Comparison of ENCODE assay signal across 20 mouse cellular contexts in the genomic region with DNA sequence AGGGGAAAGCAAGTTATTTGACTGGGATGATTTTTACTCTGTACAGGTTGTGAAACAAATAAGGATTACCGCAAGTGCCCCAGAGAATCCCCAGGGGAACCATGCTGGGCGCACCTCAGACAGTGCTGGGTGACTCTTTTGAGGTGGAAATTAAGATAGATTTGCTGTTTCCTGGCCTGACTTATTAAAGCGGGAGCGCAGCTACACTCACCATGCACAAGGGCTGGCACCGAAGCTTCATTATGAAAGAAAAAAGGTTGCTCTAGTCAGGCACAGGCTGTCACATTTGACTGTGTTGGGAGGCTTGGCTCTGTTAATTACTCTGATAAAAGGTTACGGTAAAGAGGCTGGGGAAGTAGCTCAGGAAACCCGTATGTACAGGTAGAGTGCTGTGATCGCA.
DNase-seq lines count a peak whose midpoint lies in the region; ATAC-seq and TF ChIP-seq lines count a peak whose summit lies in the region.
"Had no signal": no experiment of that assay in that cellular context is flagged by ENCODE, and none has a peak within 500 bp of the region (broad histone marks: within the 10 kb centered on the region; RNA-seq: fewer than 3 reads in every experiment).

No protein-coding gene starts in this region.

- TF ChIP-seq POLR2A in brain, embryonic 14.5 days (IDR thresholded peaks at IDR 0.05; ENCODE audit: borderline replicate concordance, extremely low read depth, insufficient read depth, insufficient read length, poor library complexity, severe bottlenecking): no peak

- H3K27ac ChIP-seq in hindbrain, embryonic 13.5 days: peak overlapping the region; percentile 19; the same call in 1 of the 2 replicates
- H3K27ac ChIP-seq in hindbrain, embryonic 10.5 days: no peak overlapping the region
- H3K27ac ChIP-seq: embryonic facial prominence, embryonic 15.5 days; forebrain, embryonic 10.5 days; heart, embryonic 10.5 days; hindbrain, embryonic 15.5 days had no signal

- TF ChIP-seq CTCF in brain, embryonic 14.5 days (IDR thresholded peaks at IDR 0.05; ENCODE audit: borderline replicate concordance, extremely low read depth, insufficient read depth, insufficient read length): no peak

- H3K4me1 ChIP-seq in hindbrain, embryonic 13.5 days (replicated peaks): peaks cover 9% of the 10 kb centered on the region
- peaks cover 10% of the 10 kb centered on the region; the same call in 1 of the 2 replicates for H3K4me1 ChIP-seq in hindbrain, embryonic 10.5 days (replicated peaks)
- H3K4me1 ChIP-seq: embryonic facial prominence, embryonic 15.5 days; hindbrain, embryonic 15.5 days had no signal

- peak; percentile 21; the same call in 1 of the 2 replicates for ATAC-seq in hindbrain, embryonic 13.5 days (ENCODE audit: low FRiP score)
- ATAC-seq: intestine, embryonic 16.5 days had no signal

- 42% methylated on average over 8 of the region's 8 CpGs for WGBS in hindbrain, embryonic 13.5 days
- 46% methylated on average over 8 of the region's 8 CpGs for WGBS in hindbrain, embryonic 10.5 days

- H3K9ac ChIP-seq in hindbrain, embryonic 13.5 days: no peak overlapping the region
- H3K9ac ChIP-seq: embryonic facial prominence, embryonic 15.5 days; hindbrain, embryonic 15.5 days had no signal

- H3K27me3 ChIP-seq in hindbrain, embryonic 13.5 days: no peaks in the 10 kb centered on the region
- no peaks in the 10 kb centered on the region for H3K27me3 ChIP-seq in hindbrain, embryonic 10.5 days (ENCODE audit: insufficient read depth, poor library complexity, severe bottlenecking)
- H3K27me3 ChIP-seq: embryonic facial prominence, embryonic 15.5 days; hindbrain, embryonic 15.5 days had no signal

- no peaks in the 10 kb centered on the region for H3K36me3 ChIP-seq in hindbrain, embryonic 13.5 days
- H3K36me3 ChIP-seq in hindbrain, embryonic 10.5 days: no peaks in the 10 kb centered on the region
- H3K36me3 ChIP-seq: embryonic facial prominence, embryonic 15.5 days; forebrain, embryonic 10.5 days; heart, embryonic 10.5 days; hindbrain, embryonic 15.5 days had no signal

- no peaks in the 10 kb centered on the region for H3K9me3 ChIP-seq in hindbrain, embryonic 13.5 days
- H3K9me3 ChIP-seq in hindbrain, embryonic 10.5 days: no peaks in the 10 kb centered on the region
- H3K9me3 ChIP-seq: embryonic facial prominence, embryonic 15.5 days; forebrain, embryonic 10.5 days; heart, embryonic 10.5 days; hindbrain, embryonic 15.5 days had no signal

- no peak overlapping the region for H3K4me3 ChIP-seq in hindbrain, embryonic 13.5 days
- no peak overlapping the region for H3K4me3 ChIP-seq in hindbrain, embryonic 10.5 days
- H3K4me3 ChIP-seq: embryonic facial prominence, embryonic 15.5 days; erythroblast, embryonic 14.5 days; forebrain, embryonic 10.5 days; heart, embryonic 10.5 days; hindbrain, embryonic 15.5 days had no signal

- no peak overlapping the region for H3K4me2 ChIP-seq in hindbrain, embryonic 13.5 days
- H3K4me2 ChIP-seq: embryonic facial prominence, embryonic 15.5 days; hindbrain, embryonic 15.5 days had no signal

- DNase-seq in embryo, embryonic 10.5 days (ENCODE audit: low spot score): peak; percentile 7
- no peak for DNase-seq in embryo, embryonic 11 days
- DNase-seq in hindbrain, embryonic 10.5 days (ENCODE audit: low spot score): no peak
- DNase-seq in ES-CJ7 (ENCODE audit: low read depth, low spot score): peak; percentile 2
- DNase-seq in brain, embryonic 14.5 days (ENCODE audit: low read depth): peak; percentile 56
- DNase-seq in thymus, postnatal 4 days: no peak
- DNase-seq: adrenal gland, postnatal 25 days; cerebellum, adult 11-12 months; cerebellum, adult 9-10 months; gastrocnemius, postnatal 10 days; heart, adult 18-20 months; heart, postnatal 10 days; kidney, adult 8-10 months had no signal

Comparison
In these comparisons a context has a peak if more than half of its experiments do, and no peak if none do; other contexts are left out.
1. DNase-seq: peak in embryo, embryonic 10.5 days (single experiment), ES-CJ7 (single experiment) and brain, embryonic 14.5 days (single experiment); none in embryo, embryonic 11 days (single experiment), hindbrain, embryonic 10.5 days (single experiment) and thymus, postnatal 4 days (single experiment).